Mouse (Mus musculus) ovary, adult 18-20 months (tissue): ENCODE data around the gene Hmcn1.

Experiments
- DNase-seq: peaks from one replicate; pipeline ENCODE4 v3.0.0; 2022; ENCODE audit warnings: low spot score, mixed read lengths

The Hmcn1 gene

DNA sequence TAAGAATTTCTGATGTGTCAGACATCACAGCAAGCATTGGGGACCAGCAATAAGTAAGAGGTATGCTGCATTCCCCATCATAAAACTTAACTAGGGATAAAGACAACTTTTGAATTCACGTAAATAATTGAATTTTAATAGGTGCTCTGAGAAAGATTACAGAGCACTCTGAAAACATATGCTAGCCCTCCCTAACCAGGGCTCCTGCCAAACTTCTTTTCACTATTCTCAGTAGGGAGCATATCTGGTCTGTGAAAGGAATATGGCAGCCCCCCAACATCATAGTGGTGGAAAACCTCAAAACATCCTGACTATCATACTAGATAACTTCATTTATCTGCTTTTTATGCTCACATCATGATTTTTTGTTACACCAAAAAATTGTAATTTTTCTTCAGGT, 347.9 kb downstream of the Hmcn1 start:
- DNase-seq: no peak

DNA sequence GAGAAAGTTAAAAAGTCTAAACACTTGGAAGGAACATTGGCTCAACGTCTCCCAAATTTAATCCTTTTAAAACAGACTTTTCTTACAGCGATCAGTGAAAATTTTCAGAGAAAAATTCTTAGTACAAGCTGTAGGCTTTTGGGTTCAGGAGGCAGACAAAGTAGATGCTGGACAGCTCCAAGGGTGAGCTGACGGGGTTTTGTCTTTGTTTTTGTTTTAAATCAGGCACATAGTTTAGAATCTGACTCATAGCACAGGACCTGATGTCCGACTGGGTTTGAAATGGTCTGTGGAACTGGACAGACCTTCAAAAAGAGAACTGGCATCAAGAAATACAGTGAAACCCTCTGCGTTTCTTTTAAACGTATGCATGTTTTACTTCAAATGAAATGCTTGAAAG, 353.7 kb downstream of the Hmcn1 start:
- no peak for DNase-seq

DNA sequence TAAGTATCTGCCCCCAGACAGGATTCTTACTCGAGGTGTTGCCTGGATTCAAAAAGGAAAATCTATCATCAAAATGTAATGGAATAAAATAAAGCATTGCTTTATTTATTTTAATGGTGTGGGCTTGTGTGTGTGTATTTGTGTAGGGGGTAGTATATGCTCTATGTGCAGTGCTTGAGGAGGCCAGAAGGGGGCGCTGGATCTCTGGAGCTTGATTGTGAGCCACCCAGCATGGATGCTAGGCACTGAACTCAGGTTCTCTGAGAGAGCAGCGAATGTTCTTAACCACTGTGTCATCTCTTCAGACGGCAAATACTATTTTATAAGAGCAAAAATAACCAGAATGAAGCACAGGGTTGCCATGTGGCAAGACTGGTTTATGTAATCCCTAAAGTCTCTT, 360.7 kb downstream of the Hmcn1 start:
- DNase-seq: no peak

DNA sequence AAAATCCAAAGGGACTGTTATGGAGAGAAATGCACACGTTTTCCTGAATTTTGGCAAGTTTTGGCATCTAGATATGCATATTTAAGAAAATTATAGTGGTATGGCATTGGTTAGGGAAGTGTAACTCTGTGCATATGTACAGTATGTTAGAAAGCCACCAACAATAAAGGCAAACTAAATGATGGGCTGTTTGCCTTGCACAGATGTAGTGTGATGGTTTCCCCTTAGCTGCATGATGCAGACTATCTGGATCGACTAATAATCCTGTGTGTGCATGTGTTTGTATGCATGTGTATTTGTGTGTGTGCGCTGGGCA, 361.4 kb downstream of the Hmcn1 start:
- no peak for DNase-seq

DNA sequence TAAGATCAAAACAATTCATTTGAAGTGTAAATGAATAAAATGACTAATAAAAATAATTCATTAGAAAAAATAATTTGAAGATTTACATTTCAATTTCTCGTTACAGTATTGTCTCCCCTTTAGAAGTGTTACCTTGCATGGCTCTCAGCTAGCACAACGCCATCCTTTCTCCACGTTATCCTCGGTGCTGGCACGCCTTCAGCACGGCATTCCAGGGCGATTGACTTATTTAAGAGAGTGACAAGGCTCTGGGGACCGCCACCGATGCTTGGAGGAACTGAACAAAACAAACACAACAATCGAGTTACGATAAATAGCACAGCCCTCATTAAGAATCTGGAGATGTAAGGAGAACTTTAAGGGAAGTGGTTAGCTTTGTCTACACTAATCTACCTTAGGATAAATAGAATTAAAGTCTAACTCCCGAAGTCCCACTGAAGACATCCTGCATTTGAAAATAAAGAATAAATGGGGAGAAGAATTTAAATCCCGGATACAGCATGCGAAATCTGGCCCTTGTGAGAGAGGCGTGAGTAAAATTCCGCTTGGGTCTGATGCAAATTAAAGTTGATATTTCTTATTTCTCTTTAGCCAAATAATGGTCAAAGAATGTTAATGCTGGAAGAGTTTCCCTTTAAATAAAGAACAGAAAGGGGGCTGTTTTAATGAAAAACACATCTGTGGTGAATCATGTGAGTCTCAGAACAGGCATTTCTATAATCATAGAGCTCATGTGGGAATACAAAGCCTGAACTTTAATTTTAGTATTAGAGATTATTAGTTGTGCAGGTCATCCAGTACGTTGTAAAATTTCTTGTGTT, 362.0 kb downstream of the Hmcn1 start:
- DNase-seq: no peak

DNA sequence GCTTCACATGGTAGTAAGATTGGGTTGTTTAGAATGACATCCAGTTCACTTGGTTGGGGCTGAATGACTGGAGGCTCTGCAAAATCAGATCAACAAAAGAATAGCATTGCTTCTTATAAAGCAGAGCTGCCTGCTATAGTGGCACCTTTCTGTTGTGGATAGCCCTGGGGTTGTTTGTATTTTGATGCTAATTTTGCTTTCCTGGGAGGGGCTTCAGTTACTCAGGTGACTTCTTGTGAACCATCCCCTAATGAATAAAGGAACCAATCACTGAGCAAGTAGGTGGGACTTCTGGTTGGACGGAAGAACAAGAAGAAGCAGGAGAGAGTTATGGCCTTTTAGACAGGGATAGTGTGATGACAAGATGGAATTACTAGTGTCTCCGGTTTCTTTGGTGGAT, 370.0 kb downstream of the Hmcn1 start:
- DNase-seq: no peak

DNA sequence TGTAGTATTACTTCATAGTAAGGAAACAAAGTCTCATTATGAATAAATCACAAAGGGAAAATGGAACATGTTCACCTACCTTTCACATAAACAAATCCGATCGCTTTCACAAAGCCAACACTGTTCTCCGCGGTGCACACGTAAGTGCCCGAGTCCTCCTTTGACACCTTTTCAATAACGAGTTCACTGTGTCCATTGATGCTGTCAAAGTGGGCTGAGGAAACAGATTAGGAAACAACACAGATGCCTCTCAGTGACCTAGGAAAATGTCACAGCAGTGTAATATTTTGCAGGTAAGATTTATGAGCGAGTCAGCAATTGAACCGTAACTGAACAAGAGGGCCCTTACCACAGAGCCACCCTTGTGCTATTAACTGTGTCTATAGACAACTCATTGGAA, 382.7 kb downstream of the Hmcn1 start:
- DNase-seq: no peak

DNA sequence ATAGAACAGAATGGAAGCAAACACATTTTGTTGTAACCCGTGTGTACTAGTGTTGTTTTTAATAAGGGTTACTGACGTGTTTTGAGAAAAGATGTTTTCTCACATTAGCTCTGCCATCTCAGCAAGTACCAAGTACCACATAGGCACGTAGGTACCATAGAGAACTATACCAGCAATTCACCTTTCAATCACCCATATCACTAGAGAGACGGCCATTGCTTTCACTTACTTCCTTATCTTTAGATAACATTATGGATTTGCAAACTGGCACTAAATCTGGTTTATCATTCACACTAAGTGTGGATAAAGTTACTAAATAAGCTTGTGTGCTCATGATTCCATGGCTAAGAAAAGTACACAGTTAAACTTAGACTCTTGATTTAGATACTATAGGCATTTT, 387.1 kb downstream of the Hmcn1 start:
- no peak for DNase-seq

DNA sequence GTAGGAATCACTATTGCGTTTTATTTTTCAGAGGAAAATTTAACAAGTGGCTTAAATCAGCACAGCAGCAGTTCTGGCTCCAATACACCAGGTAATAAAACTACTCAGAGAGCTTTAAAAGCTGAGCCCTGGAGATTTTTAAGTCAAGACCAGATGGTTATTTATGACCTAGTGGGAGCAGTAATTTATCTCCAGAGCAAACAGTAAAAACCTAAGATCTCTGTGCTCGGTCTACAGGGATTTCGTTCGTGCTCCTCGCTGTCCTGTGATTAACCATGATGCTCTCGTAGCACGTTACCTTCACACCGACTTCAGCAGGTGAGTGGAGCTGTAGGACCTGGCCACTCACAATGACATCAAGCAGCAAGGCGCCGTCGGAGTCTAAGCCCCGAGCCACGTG, 399.6 kb downstream of the Hmcn1 start:
- DNase-seq: no peak

DNA sequence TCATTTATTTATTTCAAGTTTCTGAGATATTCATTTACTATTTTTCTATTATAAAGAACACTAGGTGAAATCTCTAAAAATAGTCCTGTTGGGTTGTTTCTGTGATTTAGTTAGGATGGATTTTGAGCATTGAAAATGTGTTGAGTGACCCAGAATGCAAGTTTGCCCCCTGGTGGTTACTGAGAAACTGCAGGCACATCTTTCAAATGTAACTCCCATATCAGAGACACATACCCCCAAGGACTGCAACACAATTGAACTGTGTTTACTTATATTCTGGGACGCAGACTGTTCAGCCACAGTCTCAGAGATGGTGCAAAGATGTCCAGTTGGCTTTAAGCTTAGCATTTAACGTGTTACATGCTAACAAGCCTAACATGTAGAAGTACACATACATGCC, 402.0 kb downstream of the Hmcn1 start:
- DNase-seq: no peak

DNA sequence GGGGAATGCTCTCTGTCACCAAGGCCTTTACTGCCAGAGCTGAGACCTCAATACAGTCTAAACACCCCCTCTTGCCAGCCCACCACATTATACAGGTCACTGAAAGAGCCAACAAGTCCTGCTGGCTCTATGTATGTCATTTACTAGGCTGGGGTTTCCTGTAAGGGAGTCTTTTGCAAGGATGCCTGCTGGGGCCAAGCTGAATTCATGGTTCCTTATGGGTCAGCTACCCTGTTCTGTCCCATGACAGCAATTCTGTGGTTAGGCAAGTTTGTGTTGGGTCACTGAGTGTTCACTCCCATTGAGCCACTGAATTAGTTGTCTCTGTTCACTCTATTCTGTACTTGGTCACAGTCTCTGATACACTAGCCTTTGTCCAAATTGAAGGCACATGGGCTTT, 405.8 kb downstream of the Hmcn1 start:
- DNase-seq: no peak

DNA sequence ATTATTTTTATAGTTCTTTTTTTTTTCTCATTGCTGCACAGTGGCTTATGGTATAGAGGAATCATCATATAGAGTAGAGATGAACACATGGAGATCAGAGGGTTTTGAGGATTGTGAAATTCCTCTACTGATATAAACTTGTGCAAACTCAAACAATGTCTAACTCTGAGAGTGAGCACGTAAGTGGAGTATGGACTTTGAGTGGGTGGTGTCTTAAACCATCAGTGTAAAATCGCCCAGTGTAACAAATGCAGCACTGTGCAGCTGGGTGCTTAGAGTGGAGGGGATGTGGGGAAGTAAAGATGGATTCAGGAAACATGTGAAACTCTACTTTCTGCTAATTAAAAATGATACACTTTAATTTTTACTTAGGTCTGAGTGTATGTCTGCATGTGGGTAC, 408.8 kb downstream of the Hmcn1 start:
- DNase-seq: no peak

DNA sequence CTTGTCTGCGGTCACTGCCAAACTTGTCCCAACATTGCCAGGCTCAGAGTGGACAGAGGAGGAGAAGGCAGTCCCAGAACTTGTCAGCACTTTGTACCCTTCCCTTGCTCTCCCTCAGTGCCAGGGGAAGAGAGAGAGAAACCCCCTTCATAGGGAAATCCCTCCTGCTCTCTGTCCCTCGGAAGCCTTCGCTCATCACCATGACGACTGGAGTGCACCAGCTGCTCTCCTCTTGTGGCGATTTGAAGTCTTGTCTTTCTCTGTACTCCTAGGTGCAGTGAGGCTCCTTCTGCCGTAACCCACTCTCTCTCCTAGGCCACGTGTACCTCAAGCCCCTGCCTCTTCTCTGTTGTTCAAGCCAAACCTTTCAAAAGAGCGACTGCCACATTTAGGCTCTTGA, 409.5 kb downstream of the Hmcn1 start:
- no peak for DNase-seq

DNA sequence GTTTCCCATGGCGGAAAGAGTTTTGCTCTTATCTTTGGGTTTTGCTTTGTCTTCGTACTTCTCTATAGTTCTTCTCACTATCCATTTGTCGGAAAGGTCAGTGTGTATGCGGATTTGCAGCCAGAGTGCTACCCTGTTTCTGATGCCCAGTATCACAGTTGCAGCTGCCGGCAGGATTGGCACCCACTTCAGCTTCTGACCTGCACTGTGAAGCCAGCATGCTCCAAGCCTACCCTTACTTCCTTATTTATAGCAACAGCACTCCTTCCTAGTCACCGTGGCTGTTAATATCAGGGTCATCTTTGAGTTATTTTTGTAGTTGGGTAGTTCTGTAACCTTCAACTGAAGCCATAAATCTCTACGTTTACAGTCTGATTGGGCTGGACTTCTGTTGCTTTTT, 412.7 kb downstream of the Hmcn1 start:
- DNase-seq: no peak

DNA sequence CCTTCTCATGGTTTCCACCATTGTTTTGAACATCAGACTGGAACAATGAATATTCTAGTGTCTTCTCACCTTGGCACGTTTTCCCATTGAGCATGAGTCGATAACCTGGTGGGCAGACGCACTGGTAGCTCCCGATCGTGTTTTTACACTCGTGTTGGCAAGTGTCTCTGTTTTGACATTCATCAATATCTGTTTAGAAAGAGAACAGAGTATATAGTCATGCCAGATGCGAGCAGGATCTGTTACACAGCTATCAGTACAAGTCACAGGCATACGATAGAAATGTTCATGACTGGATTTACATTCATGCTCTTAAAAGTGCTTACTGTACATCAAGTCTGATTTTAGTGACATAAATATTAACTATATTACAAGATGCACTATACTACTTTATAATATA, 419.8 kb downstream of the Hmcn1 start:
- DNase-seq: no peak

DNA sequence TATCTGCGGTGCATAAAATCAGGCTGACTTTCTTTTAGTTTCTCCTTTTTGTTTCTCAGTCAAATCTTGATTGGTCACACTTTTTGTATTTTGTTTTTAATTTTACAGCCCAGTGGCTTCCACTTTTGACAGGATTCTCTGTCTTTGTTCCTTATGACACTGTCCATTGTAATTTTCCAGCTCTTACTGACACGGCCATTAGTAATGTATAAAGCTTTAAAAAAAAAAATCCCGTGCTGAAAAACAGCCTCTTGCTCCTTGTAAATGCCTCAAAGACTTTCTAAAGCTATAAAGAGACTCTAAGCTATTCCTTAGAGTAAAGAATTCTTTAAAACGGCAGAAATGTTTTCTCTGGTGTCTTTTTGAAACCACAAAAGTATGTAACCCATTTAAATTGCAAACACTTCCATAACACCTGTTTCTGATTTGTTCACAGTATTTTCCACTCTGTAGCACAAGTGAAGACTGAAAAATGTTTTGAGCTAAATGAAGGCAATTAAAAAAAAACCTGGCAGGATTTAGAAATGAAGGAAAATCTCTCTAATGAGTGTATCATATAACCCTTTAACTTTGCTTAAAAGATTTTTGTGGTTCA, 422.6 kb downstream of the Hmcn1 start:
- DNase-seq: no peak

DNA sequence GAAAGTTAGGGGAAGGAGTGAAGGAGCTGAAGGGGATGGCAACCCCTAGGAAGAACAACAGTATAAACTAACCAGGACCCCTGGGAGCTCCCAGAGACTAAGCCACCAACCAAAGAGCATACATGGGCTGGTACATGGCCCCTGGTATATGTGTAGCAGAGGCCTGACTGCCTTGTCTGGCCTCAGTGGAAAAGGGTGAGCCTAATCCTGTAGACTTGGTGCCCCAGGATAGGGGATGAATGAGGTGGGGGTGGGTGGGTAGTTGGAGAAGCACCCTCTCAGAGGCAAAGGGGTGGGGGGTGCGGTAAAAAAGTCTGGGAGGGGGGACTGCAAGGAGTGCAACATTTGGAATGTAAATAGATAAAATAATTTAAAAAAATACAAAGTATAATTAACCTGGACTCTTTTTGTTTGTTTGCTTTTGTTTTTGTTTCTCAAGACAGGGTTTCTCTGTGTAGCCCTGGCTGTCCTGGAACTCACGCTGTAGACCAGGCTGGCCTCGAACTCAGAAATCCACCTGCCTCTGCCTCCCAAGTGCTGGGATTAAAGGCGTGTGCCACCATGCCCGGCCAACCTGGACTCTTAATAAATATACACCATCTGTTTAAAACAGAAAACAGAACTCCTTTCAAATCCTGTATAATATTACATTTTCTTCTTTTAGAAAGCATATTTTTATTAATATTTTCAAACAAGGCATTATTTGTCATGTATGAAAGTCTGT, 423.3 kb downstream of the Hmcn1 start:
- no peak for DNase-seq

DNA sequence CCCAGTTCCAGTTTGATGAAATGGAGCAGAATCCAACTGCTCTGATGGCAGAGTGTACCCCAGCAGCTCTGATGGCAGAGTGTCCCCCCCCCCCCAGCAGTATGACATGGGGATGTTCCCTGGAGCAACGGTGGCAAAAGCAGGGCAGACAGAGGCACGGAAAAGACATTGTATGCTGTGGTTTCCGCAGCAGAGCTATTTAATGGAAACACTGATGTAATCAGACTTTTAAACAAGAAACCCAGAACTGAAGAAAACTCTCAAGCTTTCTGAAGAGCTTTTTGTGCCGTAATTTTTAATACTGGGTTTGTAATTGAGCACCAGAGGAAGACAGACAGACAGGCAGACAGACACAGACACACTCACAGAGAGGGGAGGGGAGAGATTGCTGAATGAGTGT, 426.9 kb downstream of the Hmcn1 start:
- no peak for DNase-seq

DNA sequence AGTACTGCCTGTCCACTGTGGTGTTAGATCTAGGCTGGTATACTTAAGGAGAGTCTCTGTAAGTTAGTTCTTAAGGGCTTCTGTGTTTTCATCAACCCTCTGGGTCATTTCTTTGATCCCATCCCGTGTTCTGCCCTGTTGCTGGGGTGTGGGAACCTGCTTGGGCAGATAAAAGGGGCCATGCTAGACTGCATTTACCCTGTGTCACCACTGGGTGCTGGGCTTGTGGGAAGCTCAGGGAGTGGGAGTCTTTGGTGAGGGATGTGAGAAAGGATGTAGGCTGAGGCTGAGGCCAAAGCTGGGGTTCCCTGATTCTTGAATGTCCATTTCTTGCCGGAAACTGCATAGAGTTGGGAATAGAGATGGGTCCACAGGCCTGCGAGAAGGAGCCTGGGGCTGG, 436.6 kb downstream of the Hmcn1 start:
- DNase-seq: no peak

DNA sequence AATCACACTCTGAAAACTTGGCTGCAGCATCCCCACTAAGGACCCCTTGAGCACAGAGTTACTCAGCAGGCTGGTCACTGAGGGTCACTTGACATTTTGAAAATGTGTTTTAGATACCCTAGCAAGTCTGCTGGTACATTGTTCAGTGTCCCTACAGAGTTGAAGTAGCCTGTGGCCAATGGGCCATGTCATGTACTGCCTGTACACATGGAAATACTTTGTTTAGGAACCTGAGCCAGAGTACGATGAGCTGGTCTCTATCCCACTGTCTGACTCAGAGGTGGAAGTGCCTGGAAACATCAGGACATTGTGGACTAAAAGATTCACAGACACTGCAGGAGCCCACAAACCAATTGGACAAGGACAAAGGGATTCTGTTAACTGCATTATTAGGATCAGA, 441.8 kb downstream of the Hmcn1 start:
- no peak for DNase-seq

DNA sequence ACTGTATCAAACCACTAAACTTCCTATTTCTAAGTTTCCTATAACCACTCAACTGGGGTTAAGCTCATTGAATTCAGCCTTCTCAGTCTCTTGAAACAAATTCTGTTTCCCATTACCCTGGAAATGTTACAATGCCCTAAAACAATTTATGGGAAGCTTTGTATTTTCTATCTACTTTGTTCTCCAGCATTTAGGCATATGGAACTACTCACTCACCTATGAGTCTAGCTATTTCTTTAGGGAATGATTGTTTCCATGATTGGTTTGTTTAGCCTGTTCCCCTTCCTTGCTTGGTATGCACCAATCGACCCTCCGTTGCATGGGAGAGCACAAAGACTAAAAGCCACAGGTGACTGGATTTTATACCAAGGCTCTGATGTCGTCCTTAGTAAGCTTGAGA, 446.8 kb downstream of the Hmcn1 start:
- DNase-seq: no peak

DNA sequence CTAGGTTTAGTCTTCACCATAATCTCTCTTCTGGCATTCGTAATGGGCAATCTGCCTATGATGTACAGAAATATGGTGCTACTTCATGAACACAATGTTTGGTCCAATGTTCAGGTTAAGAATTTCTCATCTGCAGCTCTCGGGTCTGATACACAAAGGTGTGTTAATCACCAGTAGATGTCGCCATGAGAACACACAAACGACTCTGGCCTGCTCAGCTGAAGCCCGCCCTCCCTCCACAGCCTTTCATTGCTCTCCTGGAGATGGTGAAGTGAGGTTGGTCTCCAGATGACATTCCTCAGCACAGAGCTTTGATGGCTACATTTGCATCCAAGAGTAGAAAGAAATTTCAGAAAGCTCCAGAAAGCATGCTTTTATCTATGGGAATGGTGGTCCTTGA, 453.0 kb downstream of the Hmcn1 start:
- DNase-seq: no peak

DNA sequence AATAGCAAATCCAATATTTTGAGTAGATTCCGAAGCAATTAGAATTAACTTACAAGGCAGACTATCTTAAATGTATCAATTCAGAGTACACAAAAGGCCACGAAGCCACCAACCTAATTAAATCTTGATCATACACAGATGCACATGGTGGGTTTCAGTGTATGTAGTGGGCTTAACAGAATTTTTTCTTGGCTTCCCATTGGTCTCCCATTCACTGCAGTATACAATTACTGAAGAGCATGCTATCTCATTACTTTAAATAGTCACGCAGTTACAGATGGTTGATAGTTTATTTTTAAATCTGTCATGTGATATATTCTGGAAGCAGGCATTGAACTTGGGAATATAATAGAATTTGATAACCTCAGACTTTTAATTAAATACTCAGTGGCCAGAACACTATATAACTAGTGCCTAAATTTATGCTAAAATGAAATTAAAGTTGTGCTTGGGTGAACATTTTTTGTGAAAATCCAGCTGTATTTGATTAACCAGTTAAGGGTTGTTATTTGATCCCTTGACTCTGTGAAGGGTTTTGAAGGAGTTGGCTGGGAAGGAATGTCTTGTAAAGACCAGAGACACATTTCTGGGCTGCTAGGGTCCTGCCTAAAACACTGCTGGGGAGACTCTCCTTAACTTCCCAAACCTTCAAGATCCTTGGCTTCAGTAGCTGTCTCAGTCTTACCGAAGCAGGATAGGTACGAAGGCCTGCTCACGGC, 455.7 kb downstream of the Hmcn1 start:
- no peak for DNase-seq
